Mouse (Mus musculus) right cerebral cortex, postnatal 14 days (tissue): ENCODE data around the gene AL607142.1.
A peak's percentile ranks its signal among the peaks of the same experiment; 100 is the strongest.

ENCODE experiments used
- DNase-seq: peaks from one replicate; pipeline ENCODE4 v3.0.0; 2022

The AL607142.1 gene

DNA sequence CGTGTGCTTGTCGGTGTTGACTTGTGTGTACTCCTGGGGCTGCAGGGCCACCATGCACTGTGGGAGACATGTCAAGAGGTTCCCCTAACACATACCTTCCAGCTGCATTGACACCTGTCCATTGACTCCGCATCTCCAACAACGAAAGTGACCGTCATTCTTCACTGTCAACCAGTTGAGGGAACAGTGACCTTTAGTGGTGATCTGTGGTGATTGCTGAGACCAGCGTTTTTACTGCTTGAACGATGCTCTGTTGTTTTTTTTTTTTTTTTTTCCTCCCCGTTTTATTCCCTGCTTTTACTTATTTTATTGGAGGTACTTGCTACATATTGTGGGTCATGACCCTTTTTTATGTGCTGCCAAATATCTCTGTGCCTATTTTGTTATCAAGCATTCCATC lies 7.3 kb upstream of the AL607142.1 start:
- no peak for DNase-seq

DNA sequence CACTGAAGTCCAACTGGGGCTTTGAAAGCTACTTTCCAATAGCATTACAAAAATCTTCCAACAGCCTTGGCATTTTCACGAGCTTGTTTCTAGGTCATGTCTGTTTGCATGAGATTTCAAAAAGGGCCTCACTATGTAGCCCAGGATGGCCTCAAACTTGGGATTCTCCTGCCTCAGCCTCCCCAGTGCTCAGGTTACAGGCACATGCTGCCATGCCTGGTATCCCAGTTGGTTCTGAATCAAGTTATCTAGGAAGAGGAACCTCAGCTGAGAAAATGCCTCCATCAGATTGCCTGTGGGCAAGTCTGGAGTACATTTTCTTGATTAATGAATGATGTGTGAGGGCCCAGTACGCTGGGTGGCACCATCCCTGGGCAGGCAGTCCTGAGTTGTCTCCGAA lies 6.6 kb upstream of the AL607142.1 start:
- DNase-seq: no peak

DNA sequence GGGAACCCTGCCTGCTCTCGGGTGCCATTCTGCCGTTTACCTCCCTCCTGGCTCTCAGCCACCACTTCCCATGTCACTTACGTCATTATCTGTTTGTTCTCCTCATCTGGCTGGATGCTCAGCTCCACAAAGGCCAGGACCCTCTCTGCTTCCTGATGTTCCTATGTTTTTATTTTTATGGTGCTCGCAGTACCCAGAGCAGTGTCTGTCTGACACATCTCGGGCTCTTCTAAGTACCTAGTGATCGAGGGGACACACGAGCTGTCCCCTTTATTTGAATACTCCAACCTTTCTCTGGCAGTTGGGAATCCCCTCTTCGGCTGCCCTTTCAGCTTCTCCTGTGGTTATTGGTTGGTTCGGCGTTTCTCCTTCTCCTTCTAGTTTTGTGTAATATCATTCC lies 6.0 kb upstream of the AL607142.1 start:
- no peak for DNase-seq

DNA sequence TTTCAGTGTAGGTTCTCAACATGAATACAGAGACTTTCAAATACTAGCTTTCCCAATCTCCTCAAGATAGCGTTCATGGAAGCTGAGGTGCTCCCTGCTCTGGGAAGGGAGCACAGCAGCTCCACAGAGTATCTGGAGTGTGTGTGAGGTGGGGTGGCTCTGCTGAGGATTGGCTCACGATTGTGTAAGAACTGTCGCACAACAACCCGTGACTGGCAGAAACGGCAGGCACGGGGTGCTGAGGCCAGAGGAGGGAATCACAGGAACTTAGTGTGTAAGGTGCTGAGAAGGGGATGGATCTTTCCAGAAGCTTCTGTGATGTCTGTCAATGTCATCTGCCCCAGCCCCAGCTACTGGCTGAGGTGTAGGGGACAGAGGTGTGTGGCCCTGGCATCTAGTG lies 3.1 kb upstream of the AL607142.1 start:
- DNase-seq: no peak

DNA sequence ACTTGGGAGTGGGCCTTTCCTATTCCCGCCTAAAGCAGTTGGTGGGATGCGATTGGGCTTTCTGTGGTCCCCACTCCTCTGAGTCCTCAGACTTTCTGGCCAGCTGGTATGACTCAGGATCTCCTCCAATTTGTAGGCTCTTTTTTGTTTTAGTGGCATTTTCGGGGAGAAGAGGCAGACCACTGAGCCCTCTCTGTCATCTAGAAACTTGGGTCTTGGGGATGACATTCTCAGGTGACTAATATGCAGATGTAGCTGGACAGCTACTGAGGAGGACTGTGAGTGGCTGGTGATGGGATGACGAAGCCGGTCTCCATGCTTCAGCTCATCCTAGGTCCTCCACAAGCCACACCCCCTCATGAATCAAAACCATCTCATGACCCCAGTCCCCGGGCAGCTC lies 2.6 kb upstream of the AL607142.1 start:
- DNase-seq: no peak

DNA sequence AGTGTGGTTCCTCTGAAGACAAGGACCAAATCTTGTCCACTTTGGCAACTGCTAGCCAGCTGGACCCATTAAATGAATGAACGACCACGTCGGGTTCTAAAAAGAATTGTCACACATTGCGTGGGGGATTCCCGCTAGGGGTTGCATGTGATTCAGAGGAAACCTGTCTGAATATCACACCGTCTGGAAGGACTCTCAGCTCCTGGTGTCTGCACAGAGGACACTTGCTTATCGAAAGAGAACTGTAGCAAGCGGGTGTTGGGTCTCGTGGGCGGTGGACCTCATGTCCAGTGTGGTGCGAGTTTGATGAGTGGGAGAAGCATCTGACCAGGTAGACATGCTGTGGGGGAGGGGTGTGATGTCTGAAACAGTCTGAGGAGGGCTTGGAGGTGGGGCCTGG lies 2.0 kb upstream of the AL607142.1 start:
- no peak for DNase-seq

DNA sequence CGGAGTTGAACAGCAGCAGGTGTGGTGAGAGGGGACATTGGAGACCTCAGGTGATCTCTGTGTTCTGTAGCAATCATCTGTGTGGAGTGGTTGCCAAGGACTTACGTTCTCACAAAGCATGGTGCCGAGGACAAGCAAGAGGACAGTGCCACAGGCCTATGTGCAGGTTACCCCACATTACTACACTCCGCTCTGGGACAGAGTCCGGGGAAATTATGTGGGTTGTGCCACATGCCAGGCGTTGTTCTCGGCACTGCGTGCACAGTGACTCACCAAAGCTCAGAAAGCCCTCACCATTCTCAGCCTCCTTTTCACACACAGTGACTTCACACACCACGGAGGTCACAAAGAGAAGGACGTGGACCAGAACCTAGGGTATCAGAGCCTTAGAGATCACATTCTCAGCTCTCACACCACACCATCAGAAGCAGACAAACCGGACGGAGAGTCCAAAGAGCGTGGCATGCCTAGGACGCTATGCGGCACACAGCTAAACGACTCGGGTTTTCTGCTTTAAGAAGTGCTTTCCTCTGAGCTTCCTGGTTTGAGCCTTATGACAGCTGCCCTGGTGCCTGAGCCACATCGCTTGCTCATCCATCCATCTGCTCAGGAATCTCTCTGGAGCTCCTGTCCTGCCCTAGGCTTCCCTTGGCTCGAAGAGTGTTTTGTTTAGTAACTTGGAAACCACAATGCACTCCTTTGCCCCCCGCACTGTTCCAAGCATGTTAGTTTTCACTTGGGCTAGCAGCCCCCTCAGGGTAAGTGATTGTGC lies 1.3 kb upstream of the AL607142.1 start:
- no peak for DNase-seq

DNA sequence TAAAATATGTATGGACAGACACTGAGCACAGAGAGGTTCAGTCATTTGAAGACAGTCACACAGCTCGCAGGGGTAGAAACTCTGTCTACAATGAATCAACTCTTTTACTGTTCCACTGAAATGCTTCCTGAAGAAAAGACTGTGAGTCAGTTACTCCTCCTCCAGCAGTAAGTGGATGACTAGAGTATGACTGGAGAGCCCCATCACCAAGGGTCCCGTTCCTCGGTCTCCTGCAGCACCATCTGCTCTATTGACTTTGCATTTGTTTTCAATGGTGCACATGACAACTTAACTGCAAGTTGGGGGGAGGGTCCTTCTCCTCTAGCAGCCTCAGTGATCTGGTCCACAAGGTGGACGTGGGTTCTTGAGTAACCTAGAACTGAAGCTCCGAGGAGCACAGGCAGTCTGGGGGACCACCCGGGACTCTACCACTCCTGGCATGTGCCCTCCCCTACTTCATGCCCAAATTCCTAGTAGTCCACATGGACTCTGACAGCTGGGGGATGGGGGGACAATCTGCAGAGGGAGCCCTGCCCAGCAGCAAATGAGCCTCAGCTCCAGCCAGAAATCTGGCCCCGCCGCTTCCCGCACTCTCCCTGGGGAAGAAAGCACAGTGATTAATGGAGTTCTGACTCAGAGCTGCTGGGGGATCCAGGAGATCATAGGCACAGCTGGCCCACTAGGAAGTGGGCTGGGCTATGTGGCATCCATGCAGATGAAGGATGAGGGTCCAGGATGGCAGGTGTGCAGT lies 2.2 kb downstream of the AL607142.1 start:
- DNase-seq: no peak

DNA sequence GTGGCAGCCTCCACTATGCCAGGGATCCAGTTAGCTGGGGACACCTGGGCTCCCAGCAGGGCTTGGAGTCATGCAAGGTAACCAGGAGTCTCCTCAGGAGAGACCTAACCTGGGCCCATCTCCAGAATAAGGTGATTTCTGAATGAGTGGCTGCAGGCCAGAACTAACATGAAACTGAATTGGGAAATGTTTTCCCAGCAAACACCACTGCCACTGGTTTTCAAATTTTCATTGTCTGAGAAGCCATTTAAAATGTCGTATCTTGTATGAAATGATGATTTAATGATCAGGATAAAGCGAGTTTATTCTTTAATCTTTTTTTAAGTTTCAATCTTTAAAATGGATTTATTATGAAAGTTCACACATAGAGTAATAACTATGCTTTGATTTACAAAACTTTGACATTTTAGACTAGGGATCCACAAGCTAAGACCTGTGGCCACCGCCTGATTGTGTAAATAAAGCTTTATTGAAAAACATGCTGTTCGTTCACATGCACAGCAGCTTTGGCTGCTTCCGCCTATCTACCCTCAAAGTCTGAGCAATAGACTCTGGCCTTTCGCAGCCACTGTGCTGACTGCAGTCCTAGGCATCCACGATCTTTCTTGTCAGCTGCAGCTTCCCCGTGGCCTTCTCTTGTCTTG lies 2.9 kb downstream of the AL607142.1 start:
- no peak for DNase-seq

DNA sequence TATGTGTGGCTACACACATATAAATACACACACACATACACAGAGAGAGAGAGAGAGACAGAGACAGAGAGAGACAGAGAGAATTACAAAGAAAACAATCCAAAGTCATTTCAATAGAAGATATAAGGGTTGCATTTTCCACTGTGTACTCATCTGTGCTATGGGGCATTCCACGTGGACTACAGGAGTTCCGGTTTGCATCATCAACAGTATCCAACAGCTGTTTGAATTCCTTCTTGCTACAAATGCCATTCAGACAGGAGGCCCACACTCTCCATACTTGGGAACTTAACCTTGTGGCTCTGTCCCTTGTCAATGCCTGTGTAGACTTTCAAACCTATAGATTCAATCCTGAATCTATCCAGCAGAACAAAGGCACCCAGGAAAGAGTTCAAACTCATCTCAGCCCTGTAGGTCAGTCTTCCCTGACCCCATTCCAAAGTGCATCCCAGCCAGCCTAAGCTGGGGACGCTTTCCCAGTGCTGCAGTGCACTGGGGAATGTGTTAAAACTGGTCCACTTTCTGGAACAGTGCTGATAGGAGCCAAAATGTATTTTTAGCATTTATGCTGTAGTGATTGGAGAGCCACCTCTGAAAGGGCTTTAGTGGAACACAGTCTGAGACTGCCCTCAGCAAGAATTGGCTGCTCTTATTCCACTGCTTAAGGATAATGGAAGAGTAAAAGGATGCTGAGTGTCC lies 4.2 kb downstream of the AL607142.1 start:
- no peak for DNase-seq

DNA sequence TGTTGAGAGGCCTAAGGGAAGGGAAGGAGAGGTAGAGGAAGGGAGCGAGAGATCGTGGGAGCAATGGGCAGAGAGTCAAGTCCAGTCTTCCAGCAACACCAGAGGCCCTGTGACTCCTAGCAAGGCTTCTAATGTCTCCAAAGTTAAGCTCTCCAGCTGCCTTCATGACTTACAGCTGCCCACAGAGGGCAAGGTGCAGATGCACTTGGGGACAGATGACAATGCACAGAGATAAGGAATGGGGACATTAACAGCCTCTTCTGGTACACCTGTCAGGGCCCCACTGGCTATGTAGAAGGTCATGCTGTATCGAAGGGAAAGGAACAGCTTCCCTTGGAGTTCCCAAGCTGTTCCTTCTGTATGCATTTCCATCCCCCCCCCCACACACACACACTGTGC lies 4.8 kb downstream of the AL607142.1 start:
- DNase-seq: no peak

DNA sequence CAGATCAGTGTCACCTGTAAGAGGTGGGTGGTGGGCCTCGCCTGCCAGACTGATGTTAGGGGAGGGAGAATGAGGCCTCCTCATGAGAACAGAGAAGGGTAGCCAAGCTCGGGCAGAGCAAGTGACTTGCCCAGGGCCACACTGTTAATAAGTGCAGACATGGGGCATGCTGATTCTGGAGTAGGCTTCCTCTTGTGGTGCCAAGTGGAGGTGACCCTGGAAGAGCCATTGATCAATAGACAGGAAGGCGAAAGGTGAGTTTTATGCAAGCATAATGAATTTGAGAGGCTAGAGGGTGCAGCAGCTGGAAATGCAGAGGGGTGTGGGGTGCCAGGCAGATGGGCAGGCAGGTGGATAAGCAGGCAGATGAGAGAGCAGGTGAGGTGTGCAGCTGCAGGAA lies 6.6 kb downstream of the AL607142.1 start:
- DNase-seq: no peak

DNA sequence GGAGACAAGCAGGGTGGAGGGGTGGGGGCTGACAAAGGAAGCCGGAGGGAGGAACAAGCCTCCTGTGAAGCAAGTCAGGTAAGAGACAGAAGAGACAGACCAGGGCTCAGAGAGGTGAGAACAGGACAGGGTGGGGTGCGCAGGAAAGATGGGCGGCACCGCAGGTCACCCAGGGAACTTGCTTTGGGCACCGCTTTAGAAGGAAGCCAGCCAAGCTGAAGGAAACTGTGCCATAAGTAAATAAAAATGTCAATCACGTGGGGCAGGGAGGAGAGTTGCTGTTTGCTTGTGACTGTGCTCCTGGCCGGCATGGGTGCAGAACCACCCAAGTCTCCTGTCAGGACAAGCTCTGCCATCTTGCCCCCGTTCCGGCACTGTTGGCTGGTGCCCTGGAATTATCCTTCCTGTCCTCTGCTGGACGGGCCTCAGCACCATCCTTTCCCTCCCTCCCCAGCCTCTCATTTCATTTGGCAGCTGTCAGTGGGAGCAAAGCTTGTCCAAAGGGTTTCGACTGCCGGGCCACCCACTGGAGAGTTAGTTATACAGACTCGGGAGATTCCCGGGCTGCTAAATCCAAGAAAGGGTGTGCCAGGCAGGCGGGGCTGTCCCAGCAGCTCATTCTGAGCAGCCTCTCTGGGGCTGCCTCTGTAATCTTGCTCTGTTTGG lies 7.2 kb downstream of the AL607142.1 start:
- no peak for DNase-seq

DNA sequence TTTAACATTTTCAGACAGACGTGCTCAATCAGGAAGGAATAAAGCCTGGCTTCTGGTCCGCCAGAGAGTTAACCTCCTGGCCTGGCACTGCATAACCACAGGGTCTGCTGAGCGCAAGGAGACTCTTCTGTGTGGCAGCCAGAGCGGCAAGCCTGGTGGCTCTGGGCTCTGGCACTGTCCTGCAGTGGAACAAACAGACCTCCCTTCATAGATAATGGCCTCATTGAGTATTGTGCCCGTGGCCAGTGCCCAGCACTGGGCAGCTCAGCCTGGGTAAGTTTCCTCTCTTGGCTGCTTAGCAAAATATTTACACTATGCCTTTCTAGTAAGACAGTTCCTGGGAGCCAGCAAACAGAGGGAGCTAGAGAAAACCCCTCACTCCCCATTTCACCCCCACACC lies 9.3 kb downstream of the AL607142.1 start:
- DNase-seq: no peak

DNA sequence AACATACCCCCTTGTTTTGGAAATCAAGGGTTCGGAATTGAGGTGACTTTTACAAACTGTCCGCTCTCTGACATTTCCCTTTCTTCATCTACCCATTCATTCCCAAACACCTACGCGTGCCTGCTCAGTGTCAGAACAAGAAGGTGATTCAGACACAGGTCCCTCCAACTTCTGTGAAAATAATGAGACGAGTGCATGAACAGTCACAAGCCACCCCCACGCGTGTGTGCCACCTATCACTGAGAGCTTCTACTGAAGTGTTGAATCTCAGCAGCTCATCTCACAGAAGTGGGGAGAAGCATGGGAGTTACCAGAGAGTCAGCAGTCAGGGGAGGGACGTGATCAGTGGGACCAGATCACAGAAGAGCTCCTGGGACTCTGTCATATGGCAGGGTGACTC lies 12.5 kb downstream of the AL607142.1 start:
- DNase-seq: no peak

DNA sequence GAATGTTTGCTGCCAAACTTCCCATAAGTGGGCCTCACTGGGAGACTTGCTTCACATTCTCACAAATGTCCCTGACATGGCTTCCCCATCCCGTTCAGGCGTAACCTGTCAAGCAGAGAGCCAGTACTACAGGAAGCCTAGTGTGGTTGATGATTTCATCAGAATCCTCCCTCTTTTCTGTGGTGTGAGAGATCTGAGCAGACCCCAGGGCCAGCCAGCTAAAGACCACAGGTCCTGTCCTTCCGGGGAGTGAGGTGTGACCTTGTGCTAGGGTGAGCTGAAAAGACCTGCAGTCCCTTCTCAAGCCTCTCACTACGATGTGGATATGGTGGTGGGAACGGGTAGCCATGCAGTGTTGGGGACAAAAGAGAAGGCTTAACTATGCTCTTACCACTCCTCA lies 17.7 kb downstream of the AL607142.1 start:
- no peak for DNase-seq

DNA sequence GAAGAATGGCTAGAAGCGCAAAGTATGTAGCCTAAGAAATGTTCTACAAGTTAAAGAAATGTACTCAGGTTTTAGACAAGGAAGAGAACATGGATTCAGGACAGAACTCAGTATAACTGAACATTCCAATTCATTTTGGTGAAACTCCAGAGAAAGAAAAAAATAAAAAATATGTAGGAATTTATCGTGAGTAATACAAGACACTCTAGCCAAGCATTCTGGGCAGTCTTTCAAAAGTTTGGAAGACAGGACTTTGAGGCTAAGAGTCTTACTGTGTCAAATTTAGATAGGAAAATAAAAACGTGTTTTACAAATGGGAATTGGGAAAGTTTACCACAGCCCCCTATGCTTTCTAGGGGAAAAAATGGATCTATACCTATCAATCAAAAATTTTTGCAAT lies 18.9 kb downstream of the AL607142.1 start:
- DNase-seq: no peak

DNA sequence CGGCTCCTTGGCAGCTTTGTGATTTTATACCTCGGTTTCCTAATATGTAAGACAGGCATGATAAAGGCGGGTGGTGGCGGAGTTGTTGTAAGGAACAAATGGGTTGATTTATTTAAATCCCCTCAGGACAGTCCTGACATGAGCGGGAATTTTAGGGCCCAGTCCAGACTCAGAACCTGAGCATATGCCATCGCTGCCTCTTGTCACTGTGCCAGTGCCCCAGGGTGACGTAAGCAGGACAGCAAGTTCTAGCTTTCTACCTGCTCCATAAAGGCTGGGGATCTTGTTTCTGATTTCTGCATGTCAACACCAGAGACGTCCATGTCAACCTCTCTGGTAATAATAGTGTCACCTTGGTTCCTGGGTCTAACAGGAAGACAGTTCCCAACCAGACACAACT lies 24.7 kb downstream of the AL607142.1 start:
- no peak for DNase-seq

DNA sequence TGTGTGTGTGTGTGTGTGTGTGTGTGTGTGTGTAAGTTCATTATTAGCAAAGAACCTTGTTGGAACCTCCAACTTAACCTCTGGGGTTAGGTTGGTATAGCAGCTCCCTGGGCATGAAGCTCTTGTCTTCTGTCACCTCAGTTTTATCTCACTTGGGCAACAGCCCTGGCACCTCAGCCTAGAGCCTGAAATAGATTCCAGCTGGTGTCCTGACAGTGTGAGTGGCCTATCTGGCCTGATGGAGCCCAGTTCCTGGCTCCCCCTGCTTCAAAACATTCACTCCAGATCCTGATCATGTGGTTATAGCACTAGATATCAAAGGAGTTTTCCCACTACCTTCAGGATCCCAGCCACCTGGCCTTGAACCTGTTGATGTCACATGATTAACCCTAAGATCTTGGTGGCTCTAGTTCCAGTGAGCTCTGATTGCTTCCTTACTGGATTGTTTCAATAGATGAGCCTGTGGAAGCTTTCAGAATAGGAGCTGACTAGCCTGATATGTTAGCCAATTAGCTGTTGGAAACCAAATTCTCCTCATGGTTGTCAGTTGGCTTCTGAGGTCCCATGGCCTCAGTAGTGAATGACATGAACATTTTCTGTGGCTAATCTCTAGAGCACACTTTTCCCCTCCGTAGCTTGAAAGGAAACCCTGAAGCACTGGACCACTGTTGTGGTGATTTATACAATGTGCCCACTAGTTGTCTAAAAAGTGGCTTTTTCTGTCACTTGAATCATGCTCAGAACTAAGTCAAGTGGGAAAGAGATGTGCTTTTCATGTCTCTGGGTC lies 27.4 kb downstream of the AL607142.1 start:
- no peak for DNase-seq

DNA sequence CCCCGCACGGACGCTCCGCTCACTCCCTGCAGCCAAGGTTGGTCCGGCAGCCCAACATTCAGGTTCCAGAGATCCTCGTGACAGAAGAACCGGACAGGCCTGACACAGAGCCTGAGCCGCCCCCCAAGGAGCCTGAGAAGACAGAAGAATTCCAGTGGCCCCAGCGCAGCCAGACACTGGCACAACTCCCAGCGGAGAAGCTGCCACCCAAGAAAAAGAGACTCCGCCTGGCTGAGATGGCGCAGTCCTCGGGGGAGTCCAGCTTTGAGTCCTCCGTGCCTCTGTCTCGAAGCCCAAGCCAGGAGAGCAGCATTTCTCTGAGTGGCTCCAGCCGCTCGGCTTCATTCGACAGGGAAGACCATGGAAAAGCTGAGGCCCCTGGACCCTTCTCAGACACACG lies 32.1 kb downstream of the AL607142.1 start:
- no peak for DNase-seq

DNA sequence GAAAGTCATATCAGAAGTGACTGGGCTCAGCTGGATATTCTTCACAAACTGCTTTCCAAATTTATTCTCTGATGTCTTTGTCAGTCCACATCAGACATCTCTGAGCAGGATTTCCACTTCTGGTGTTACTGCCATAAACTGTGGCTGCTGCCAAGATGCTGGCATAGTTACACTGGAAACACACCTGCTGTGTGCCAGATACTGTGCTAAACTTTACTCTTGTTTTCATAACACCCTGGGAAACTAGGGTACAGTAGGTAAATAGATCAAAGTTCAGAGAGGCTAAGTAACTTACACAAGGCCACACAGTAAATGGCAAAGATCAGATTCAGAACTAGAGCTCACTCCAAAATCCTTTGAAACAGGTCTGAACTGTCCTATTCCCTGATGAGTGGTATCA lies 36.4 kb downstream of the AL607142.1 start:
- DNase-seq: peak; percentile 4

DNA sequence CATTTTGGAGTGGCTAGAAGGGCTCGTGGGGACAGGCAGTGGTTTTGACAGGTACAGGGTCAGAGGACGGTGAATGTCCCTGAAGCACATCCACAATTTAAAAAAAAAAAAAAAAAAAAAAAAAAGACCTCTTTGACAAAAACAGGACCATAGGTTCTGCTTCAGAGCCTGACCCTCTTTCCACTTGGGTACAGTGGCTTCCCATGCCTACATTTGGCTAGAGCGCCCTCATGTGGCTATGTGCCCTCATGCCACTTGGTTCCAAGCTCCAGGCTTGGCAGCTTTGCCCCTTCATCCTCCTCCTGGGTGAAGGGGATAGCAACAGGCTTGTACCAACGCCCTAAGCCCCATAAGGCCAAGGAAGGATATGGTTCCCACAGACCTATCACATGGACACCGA lies 39.8 kb downstream of the AL607142.1 start:
- DNase-seq: peak; percentile 79
